Mouse (Mus musculus) midbrain, embryonic 11.5 days (tissue): ENCODE results near the gene Efcab11. TPM values are rescaled to one million over a fixed set of nuclear protein-coding genes. Genes with fewer than 3 reads are reported as not detected.

Experiments used
- ATAC-seq: fragments of 200-750 bp; cut with Nextera tagmentation; 2 replicates; pipeline ENCODE4 v1.8.0; 2017; ENCODE audit warnings: moderate TSS enrichment, moderate library complexity; ENCODE audit not compliant: low FRiP score
- DNase-seq: peaks from one replicate; pipeline ENCODE4 v3.0.0; 2015; ENCODE audit warnings: low spot score; ENCODE audit errors: missing footprints
- H3K27ac ChIP-seq: fragments of 300-500 bp; sonication (generic); 2 replicates; pipeline ENCODE4 v1.5.1; 2014; ENCODE audit warnings: low read depth, low read length
- H3K27me3 ChIP-seq: fragments of 300-500 bp; sonication (generic); 2 replicates; pipeline ENCODE4 v1.6.1; 2014; ENCODE audit warnings: mild to moderate bottlenecking, low read length, moderate library complexity, mixed read lengths; ENCODE audit not compliant: control insufficient read depth, insufficient read depth
- H3K36me3 ChIP-seq: fragments of 300-500 bp; sonication (generic); 2 replicates; pipeline ENCODE4 v1.6.1; 2014; ENCODE audit warnings: mild to moderate bottlenecking, low read length, moderate library complexity, mixed read lengths; ENCODE audit not compliant: control insufficient read depth, insufficient read depth
- H3K4me1 ChIP-seq: fragments of 300-500 bp; sonication (generic); 2 replicates; pipeline ENCODE4 v1.6.1; 2014; ENCODE audit warnings: low read length; ENCODE audit not compliant: control insufficient read depth, insufficient read depth
- H3K4me2 ChIP-seq: fragments of 300-500 bp; sonication (generic); 2 replicates; pipeline ENCODE4 v1.6.1; 2014; ENCODE audit warnings: mild to moderate bottlenecking, moderate library complexity
- H3K4me3 ChIP-seq: fragments of 300-500 bp; sonication (generic); 2 replicates; pipeline ENCODE4 v1.5.1; 2014; ENCODE audit warnings: low read depth, low read length
- H3K9ac ChIP-seq: fragments of 300-500 bp; sonication (generic); 2 replicates; pipeline ENCODE4 v1.6.1; 2014; ENCODE audit warnings: low read length
- H3K9me3 ChIP-seq: fragments of 300-500 bp; sonication (generic); 2 replicates; pipeline ENCODE4 v1.6.1; 2016; ENCODE audit warnings: low read length; ENCODE audit not compliant: control insufficient read depth
- whole genome bisulfite sequencing: fragments of 180-500 bp; shearing (Covaris S2); extraction: QIAGEN DNeasy Blood & Tissue Kit; methylation state at CpG from one replicate; pipeline ENCODE4 v1.1.7; 2014; 5-methylcytosine and 5-hydroxymethylcytosine counted together
- polyA plus RNA-seq: library from polyadenylated mRNA; unstranded; fragments of >200 nt; fragmentation: Nextera tagmentation; extraction: Ambion mirVana; gene quantifications from 2 replicates; pipeline ENCODE4 v1.2.1, GENCODE M21; 2014

Gene Efcab11
- polyA plus RNA-seq, 1 experiment from 2014 or later: 23.8 TPM

DNA sequence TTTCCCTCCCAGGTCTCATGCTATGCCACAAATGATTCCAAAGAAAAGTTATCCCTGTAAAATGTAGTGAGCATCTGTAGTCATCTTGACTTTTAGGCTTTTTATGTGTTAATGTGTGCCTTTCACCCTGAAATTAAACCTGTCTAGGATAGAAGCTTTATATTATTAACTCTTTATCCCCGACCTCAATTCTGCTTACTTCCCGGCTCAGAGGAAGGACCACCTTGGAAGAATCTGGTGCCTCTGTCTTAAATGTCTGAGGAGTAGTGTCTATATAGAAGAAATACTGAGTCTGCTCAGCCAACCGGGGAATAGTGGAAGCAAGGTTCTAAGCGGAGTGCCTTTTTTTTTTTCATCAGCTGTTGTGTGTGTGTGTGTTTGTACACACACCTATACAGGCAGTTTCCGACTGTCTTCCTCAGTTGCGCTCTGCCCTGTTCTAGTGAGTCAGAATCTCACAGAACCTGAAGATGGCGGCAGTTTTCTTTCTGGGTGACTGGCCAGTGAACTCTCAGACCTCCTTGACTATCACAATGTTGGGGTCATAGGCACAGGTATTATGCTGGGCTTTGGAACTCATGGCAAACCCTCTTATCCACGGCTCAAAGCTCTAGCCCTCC lies 1.2 kb upstream of the Efcab11 start:
- ATAC-seq (no peak), DNase-seq (peak; percentile 85)
- Histone ChIP-seq H3K27ac (no peak overlapping the region), H3K4me1 (peaks cover 11% of the 10 kb centered on the region), H3K4me2 (peak overlapping the region; percentile 91), H3K9me3 (no peaks in the 10 kb centered on the region), H3K4me3 (peak overlapping the region; percentile 81), H3K9ac (peak overlapping the region; percentile 95), H3K27me3 (no peaks in the 10 kb centered on the region), H3K36me3 (no peaks in the 10 kb centered on the region)
- WGBS: 41% methylated on average over 8 of the region's 8 CpGs

DNA sequence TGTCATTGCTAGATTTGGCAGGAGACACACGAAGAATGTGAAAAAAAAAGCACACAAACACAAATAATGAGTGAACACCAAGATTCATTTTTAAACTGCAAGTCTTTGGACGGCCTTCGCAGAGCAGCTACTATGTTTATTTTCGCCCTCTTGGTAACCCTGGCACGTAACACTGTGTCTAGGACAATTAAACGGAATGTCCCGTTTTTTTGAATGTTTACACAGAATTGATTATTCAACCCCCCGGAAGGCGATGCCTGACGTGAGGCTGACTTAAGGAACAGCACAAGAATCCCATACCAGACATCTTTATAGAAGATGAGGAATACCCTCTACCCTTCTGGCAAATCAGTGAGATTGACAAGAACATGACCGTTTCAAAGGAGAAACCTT lies 530 bp downstream of the Efcab11 start:
- no peaks in the 10 kb centered on the region for H3K27me3 ChIP-seq
- ATAC-seq (peak; percentile 61), DNase-seq (peak; percentile 96)
- under 1% methylated on average over 11 of the region's 11 CpGs for WGBS
- peak overlapping the region; percentile 91 for H3K4me2 ChIP-seq
- peak overlapping the region; percentile 81 for H3K4me3 ChIP-seq
- peak overlapping the region; percentile 75 for H3K27ac ChIP-seq
- H3K9me3 ChIP-seq: no peaks in the 10 kb centered on the region
- H3K9ac ChIP-seq: peak overlapping the region; percentile 95
- no peaks in the 10 kb centered on the region for H3K36me3 ChIP-seq
- H3K4me1 ChIP-seq: peaks cover 11% of the 10 kb centered on the region

DNA sequence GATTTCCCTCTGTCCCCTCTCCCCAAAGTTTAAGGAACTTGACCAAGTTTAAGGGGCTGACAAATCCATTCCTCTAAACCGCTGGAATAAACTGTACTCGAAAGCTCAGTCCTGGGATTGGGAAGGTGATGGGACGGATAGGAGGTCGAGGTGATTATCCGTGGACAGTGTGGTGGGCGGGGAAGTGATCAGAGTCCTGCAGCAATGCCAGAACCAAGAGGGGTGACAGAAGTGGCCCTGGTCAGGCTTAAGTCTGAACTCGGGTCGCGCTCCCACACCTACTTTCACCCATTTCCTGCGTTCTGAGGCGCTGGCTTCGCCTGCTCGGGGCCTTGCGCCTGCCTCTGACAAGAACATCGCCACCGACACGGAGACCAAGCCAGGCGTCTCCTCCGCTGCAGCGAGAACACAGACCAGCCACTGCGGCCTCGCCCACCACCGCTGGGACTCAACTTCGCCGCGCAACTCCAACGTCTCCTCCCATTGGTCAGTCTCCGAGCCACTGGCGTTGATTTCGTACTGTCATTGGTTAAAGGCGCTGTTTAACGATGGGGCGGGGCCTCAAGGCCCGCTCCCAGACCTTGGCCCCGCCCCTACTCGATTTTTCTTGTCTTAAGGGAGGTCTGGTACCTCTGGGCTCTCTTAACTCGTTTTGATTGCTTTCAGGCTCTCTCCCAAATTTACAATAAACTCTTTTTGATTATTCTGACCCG lies 1.1 kb downstream of the Efcab11 start:
- H3K9ac ChIP-seq: peak overlapping the region; percentile 95
- H3K36me3 ChIP-seq: no peaks in the 10 kb centered on the region
- WGBS: under 1% methylated on average over 38 of the region's 38 CpGs
- no peak overlapping the region for H3K27ac ChIP-seq
- no peaks in the 10 kb centered on the region for H3K9me3 ChIP-seq
- DNase-seq (peak; percentile 99), ATAC-seq (peak; percentile 93)
- H3K4me3 ChIP-seq: peak overlapping the region; percentile 81
- H3K4me1 ChIP-seq: peaks cover 11% of the 10 kb centered on the region
- peak overlapping the region; percentile 91 for H3K4me2 ChIP-seq
- H3K27me3 ChIP-seq: no peaks in the 10 kb centered on the region

DNA sequence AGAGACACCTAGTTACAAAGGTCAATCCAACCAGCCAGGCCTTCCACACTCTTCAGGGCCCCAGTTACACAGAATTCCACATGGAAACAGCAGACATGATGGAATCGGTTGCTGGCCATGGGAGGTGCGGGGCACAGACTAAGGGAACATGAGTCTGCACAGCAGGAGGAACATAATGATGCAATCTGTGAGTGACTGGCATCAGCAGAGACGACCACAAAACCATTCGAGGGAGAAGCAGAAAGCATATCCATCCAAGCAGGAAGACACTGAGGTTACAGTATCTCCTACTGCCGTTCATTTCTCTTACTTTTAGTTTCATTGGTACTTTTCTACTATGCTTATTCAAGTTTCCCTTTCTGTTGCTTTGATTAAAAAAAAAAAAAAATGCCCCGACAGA lies 9.6 kb downstream of the Efcab11 start:
- no peak overlapping the region for H3K4me2 ChIP-seq
- no peaks in the 10 kb centered on the region for H3K36me3 ChIP-seq
- H3K9ac ChIP-seq: no peak overlapping the region
- DNase-seq (no peak), ATAC-seq (no peak)
- H3K4me3 ChIP-seq: no peak overlapping the region
- no peaks in the 10 kb centered on the region for H3K9me3 ChIP-seq
- 82% methylated on average over 6 of the region's 6 CpGs for WGBS
- peaks cover 5% of the 10 kb centered on the region for H3K4me1 ChIP-seq
- no peaks in the 10 kb centered on the region for H3K27me3 ChIP-seq
- H3K27ac ChIP-seq: no peak overlapping the region

DNA sequence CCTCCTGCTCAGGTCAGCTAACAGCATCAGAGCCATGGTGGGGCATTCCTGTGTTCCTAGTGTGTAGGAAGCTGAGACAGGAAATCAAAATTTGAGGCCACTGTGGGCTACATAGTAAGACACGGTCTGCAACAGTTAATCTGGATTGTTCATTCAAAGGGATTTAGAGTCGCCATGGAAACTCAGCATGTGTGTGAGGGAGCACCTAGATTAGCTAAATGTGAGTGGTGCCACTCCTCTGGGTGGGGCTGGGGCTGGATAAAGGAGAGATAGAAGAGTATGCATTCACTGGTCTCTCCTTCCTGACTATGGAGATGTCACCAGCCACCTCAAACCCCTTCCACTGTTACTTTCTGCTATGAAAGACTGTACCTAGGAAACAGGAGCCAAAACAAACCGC lies 10.8 kb downstream of the Efcab11 start:
- Histone ChIP-seq H3K9me3 (no peaks in the 10 kb centered on the region), H3K27ac (no peak overlapping the region)
- 40% methylated on average over 3 of the region's 3 CpGs for WGBS

DNA sequence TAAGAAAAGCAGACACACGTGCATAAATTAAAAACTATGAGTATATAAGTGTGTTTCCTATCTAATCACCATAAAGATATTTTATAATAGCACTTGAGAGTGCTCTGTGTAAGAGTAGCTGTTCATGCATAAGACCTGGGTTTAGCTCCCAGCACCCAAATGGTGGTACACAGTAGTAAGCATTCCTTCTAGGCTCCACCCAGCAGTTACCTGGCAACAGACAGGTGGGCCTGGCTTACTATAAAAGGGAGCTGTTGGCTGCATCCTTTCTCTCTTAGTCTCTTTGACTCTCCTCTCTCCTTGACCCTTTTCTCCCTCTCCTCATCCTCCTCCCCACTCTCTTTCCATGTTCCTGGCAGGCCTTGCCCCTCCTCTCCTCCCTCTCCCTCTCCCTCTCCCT lies 15.4 kb downstream of the Efcab11 start:
- WGBS: 77% methylated on average over 1 of the region's 1 CpGs
- no peaks in the 10 kb centered on the region for H3K36me3 ChIP-seq
- H3K4me3 ChIP-seq: no peak overlapping the region
- H3K9ac ChIP-seq: no peak overlapping the region
- ATAC-seq (no peak), DNase-seq (no peak)
- H3K4me2 ChIP-seq: no peak overlapping the region
- peaks cover 5% of the 10 kb centered on the region for H3K4me1 ChIP-seq
- H3K27ac ChIP-seq: no peak overlapping the region
- H3K27me3 ChIP-seq: no peaks in the 10 kb centered on the region
- H3K9me3 ChIP-seq: no peaks in the 10 kb centered on the region

More for the DNA sequence above, 10.8 kb downstream of the Efcab11 start:
- peaks cover 5% of the 10 kb centered on the region for H3K4me1 ChIP-seq
- H3K27me3 ChIP-seq: no peaks in the 10 kb centered on the region
- H3K4me3 ChIP-seq: no peak overlapping the region
- DNase-seq (peak; percentile 84), ATAC-seq (0 out of 2 replicates have a peak, but pooled peaks have one; percentile 42)
- no peak overlapping the region for H3K4me2 ChIP-seq
- no peak overlapping the region for H3K9ac ChIP-seq
- H3K36me3 ChIP-seq: no peaks in the 10 kb centered on the region

DNA sequence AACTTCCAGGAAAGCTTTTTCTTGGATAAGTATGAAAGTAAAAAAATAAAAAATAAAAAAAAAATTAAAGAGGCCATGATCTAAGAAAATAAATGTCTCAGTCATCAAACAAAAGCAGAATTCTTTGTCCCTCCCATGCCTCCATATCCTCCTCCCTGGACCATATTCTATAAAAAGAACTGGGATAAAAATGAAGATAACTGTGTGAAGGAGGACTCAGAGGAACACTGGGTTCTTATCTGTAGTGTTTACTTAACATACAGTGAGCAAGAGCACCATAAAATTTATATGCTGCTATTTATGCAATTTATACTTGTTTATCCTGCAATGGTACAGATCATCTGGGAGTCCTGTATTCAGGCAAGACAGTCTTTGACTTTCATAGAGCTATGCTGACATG lies 19.6 kb downstream of the Efcab11 start:
- DNase-seq (no peak), ATAC-seq (no peak)
- Histone ChIP-seq H3K4me2 (no peak overlapping the region), H3K4me1 (no peaks in the 10 kb centered on the region), H3K36me3 (no peaks in the 10 kb centered on the region), H3K27ac (no peak overlapping the region), H3K9me3 (no peaks in the 10 kb centered on the region), H3K9ac (no peak overlapping the region), H3K4me3 (no peak overlapping the region), H3K27me3 (no peaks in the 10 kb centered on the region)

DNA sequence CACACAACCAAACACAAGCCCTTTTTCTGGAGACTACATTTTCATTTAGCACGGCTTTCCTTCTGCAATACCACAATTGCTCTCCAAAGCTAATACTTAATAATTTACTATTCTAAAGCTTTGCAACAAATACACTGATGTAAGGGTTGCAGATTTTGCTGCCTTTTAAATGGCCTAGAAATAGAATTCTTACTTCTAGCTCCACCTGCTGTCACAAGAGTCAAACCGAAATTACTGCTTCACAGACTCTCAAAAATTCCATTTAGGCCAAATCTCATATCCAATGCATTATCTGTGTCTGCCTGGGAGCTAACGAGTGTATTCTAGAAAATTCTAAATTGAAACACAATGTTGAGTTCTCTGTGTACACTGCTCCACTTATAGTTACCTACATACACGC lies 23.3 kb downstream of the Efcab11 start:
- WGBS: 87% methylated on average over 4 of the region's 4 CpGs

DNA sequence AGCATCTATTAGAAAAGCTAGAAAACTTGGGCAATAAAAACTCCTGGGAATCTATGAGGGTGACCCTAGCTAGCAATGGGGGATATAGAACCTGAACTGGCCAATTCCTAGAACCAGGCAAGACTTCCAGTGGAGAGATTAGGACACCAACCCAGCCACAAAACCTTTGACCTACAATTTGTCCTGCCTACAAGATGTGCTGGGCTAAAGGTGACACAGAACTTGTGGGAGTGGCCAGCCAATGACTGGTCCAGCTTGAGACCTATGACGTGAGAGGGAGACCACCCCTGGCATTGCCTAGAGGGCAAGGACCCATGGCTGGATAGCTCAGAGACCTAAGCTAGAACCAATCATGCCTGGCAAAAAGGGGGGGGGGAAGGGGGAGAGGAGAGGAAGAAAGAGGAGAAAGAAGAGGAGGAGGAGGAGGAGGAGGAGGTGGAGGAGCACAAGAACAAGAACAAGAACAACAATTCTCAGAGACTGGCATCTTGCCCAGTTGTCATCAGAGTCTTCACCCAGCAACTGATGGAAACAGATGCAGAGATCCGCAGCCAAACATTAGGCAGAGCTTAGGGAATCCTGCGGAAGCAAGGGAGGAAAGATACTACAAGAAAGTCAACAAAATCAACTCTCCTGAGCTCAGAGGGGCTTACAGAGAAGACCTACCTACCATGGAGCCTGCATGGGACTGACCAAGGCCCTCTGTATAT lies 24.7 kb downstream of the Efcab11 start:
- DNase-seq: no peak

More for the DNA sequence above, 23.3 kb downstream of the Efcab11 start:
- Histone ChIP-seq H3K4me1 (no peaks in the 10 kb centered on the region), H3K27me3 (no peaks in the 10 kb centered on the region), H3K9ac (no peak overlapping the region), H3K9me3 (no peaks in the 10 kb centered on the region), H3K4me3 (no peak overlapping the region), H3K4me2 (no peak overlapping the region), H3K27ac (no peak overlapping the region), H3K36me3 (no peaks in the 10 kb centered on the region)
- no peak for DNase-seq
- ATAC-seq: no peak

More for the DNA sequence above, 24.7 kb downstream of the Efcab11 start:
- Histone ChIP-seq H3K4me1 (no peaks in the 10 kb centered on the region), H3K4me2 (no peak overlapping the region), H3K36me3 (no peaks in the 10 kb centered on the region), H3K9me3 (no peaks in the 10 kb centered on the region), H3K27ac (no peak overlapping the region), H3K4me3 (no peak overlapping the region), H3K27me3 (no peaks in the 10 kb centered on the region), H3K9ac (no peak overlapping the region)
- no peak for ATAC-seq
- 92% methylated on average over 3 of the region's 3 CpGs for WGBS
